9 mouse cellular contexts compared by ENCODE assay signal in the genomic region with DNA sequence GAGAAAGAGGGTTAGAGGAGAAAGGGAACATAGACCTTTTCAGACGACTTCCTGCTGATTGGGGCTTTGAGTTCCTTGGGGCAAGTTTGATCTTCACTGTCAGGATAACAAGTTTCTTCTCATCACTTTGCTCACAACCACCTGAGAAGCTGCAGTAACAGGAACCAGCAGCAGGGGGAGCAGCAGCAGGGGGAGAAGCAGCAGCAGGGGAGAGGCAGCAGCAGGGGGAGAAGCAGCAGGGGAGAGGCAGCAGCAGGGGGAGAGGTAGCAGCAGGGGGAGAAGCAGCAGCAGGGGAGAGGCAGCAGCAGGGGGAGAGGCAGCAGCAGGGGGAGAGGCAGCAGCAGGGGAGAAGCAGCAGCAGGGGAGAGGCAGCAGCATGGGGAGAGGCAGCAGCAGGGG. TPM values are rescaled to one million over a fixed set of nuclear protein-coding genes. Genes with fewer than 3 reads are reported as not detected.
DNase-seq lines count a peak whose midpoint lies in the region.
"Had no signal": no experiment of that assay in that cellular context is flagged by ENCODE, and none has a peak within 500 bp of the region (broad histone marks: within the 10 kb centered on the region; RNA-seq: fewer than 3 reads in every experiment).

No protein-coding gene starts in this region.

- DNase-seq in heart, postnatal 36 days = peak; percentile 34 to 66
- no peak for DNase-seq in heart, postnatal 25 days (ENCODE audit: low spot score)
- DNase-seq in urinary bladder, adult 2 months (ENCODE audit: low spot score) = peak; percentile 33
- no peak for DNase-seq in urinary bladder, postnatal 10 days (ENCODE audit: low spot score)
- peak; percentile 31 for DNase-seq in c-Kit-positive CD71-negative TER-119-negative erythroid progenitor cells, embryonic 14.5 days (ENCODE audit: low read depth)
- DNase-seq in lung, postnatal 25 days (ENCODE audit: low spot score) = peak; percentile 20
- peak; percentile 52 for DNase-seq in splenic B cell, adult 2 months (ENCODE audit: low read depth, low spot score)

- intact Hi-C loops in heart, postnatal 36 days (cut with DNase I) = loop anchor here (5.0 kb wide), 1 partner anchor 35 kb away; no protein-coding TSS in a partner anchor
- intact Hi-C loops in heart, postnatal 25 days (cut with DNase I) = no loop called here

- no peaks in the 10 kb centered on the region; the same call in 1 of the 2 replicates for H3K27me3 ChIP-seq in splenic B cell, adult 2 months (ENCODE audit: control insufficient read depth, insufficient read depth, low read length, poor library complexity, severe bottlenecking)

- no peaks in the 10 kb centered on the region for H3K36me3 ChIP-seq in splenic B cell, adult 2 months (ENCODE audit: control insufficient read depth, insufficient read depth, low read length, poor library complexity, severe bottlenecking)

RNA-seq across cellular contexts. Expression of gene Sgcg, which starts 19.0 kb away (rescaled TPM):
- 100 to 1,000 TPM; 237 to 263 TPM for total RNA-seq in heart, postnatal 36 days (2021)
- 100 to 1,000 TPM; 211 to 227 TPM for total RNA-seq in heart, postnatal 25 days (2021)
- 3.7 and 5.2 TPM in 2 replicates for polyA plus RNA-seq in urinary bladder, adult 2 months (2012; rRNA removed)
- total RNA-seq: left cerebral cortex, postnatal 25 days had no signal
- polyA plus RNA-seq: erythroblast, embryonic 14.5 days had no signal

RNA-seq across cellular contexts. Expression of gene Arl11, which starts 32.3 kb away (rescaled TPM):
- 1 to 10 TPM; 1.2 to 1.7 TPM for total RNA-seq in heart, postnatal 36 days (2021)
- total RNA-seq in heart, postnatal 25 days (2021) = 1 to 10 TPM; 1.2 to 1.8 TPM
- 2.6 and 2.7 TPM in 2 replicates for polyA plus RNA-seq in urinary bladder, adult 2 months (2012; rRNA removed)
- polyA plus RNA-seq: erythroblast, embryonic 14.5 days had no signal

Comparison
In these comparisons a context has a peak if more than half of its experiments do, and no peak if none do; other contexts are left out.
1. DNase-seq: peak in heart, postnatal 36 days (2 of 2), urinary bladder, adult 2 months (single experiment), c-Kit-positive CD71-negative TER-119-negative erythroid progenitor cells, embryonic 14.5 days (single experiment), lung, postnatal 25 days (single experiment) and splenic B cell, adult 2 months (single experiment); none in heart, postnatal 25 days (single experiment) and urinary bladder, postnatal 10 days (single experiment).